Mouse (Mus musculus): Measurements from ENCODE around the gene Gm38100.
A peak's percentile ranks its signal among the peaks of the same experiment; 100 is the strongest.

The Gm38100 gene

DNA sequence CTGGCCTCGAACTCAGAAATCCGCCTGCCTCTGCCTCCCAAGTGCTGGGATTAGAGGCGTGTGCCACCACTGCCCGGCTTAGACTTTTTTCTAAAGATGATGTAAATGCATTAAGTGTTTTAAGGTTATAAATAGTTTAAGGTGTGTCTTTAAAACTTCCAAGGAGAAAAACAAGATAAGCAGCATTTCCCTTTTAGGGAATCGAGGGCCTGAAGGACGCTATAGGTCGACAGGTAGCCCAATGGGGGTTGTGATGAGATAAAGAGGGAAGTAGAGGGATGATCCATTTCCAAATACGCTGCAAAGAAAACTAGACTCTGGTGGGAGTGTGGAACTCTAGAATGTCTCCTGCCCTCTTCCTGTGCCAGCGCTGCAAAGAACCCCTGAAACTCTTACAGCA lies at the start of gene Gm38100:
Gene Gm38100 (plus strand): TSS at position 301 of the 400 bp plus-strand sequence.
- no peak for DNase-seq (ENCODE audit: low spot score in 2 of 2)

DNA sequence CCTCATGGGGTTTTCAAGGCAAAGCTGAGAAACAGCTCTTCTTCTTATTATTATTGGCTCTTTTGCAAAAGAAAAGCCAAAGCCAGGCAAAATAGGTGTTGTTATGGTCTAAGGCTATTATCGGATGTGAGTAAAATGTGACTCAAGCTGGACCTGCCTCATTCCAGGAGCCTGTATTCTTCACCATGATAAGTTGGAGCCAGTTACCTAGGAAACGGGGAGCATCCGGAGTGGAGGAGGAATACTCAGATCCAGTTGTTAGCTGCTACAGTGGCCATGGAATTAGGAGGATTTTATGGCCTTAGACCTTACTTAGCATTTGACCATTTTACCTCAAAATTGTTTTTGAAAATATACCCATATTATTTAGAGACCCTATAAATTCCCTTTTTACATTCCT lies 49.4 kb upstream of the Gm38100 start:
- no peak for DNase-seq (ENCODE audit: low spot score in 2 of 2)

DNA sequence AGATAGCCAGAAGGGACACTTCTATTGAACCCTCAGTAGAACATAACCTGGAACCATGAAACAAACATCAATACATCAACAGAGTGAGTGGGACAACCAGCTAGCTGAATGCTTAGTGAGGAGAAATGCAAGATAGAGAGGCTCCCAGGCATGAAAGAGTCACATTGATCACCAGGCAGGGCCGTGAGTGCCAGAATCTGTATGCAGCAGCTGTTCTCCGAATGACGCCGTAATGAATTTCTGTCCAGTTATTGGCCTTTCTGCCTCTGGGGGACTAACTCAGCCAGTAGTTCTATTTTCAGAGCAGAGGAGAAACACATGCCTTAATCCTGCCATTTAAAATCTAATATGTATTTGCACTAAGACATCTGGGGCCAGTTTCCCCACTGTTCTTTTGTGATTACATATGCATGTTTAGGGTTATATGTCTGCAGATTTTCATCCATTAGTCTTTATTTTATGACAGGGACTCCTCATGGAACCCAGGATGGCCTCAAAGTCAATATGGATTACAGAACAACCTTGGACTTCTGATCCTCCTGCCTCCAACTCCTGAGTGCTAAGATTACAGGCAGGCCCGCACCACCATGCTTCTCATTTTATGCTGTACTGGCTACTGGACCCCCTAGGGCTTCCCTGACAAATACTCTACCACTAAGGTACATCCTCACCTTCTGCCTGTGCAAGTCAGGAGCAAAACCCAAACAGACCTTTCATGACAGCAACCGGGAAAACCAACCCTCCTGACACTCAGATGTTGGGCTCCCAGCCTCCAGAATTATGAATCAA lies 47.9 kb upstream of the Gm38100 start:
- no peak for DNase-seq (ENCODE audit: low spot score in 2 of 2)

DNA sequence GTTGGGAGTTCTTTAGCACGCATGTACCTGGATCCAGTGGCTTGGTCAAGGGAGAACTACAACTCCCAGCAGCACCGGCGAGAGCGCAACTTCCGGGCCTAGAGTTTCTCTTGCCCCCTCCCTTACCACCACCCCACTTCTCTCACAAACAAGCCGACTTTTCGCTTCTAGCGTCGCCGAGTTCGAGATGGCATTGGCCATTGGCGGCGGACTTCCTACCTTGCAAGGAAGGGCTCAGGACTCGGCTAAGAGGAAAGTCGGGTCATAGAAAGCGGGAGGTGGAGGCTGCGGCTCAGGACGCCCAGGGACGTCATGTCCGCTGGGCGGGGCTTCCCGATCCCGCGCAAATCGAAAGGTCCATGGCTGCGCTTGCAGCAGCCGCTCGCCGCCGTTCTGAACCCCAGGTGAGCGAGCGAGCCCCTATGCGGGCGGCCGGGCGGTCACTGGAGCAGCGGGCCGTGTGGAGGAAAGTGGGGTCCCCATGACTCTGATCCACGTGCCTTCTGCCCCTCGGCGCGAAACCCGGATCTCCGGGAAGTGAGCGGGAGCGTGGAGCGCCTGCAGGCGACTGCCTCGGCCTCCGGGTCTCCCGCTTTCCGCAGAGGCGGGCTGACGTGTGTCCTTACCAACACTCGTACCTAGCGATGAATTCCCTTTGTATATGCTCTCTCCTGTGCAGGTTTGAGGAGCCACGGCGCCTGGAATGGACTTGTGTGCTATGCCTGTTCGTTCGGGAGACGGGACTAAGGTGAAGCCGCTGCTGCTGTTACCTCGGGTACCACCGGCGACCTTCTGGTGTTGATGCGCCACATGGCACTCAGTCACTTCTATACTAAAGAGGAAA lies 39.5 kb upstream of the Gm38100 start, which contains the start of gene Exo1:
Gene Exo1 (plus strand): TSS at position 129 of the 844 bp plus-strand sequence.
- DNase-seq (ENCODE audit: low spot score in 2 of 2): peak; percentile 79

DNA sequence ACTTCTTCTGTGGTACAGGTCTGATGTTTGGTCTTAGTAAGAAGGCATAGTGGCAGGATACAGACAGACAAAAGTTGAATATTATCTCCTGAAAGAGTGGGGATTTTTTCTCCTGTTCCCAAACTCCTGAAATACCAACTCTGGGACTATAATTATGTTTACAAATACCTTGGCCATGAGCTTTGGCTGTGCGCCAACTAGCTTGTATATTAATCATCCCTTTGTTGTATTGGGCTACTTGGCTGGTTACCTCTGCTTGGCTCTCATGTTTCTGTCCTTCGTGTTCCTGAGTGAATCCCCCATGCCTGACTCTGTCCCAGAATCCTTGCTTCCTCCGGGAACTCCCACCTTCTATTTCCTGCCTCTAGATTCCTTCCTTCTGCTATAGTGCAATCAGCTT lies 36.7 kb upstream of the Gm38100 start:
- no peak for DNase-seq (ENCODE audit: low spot score in 2 of 2)

DNA sequence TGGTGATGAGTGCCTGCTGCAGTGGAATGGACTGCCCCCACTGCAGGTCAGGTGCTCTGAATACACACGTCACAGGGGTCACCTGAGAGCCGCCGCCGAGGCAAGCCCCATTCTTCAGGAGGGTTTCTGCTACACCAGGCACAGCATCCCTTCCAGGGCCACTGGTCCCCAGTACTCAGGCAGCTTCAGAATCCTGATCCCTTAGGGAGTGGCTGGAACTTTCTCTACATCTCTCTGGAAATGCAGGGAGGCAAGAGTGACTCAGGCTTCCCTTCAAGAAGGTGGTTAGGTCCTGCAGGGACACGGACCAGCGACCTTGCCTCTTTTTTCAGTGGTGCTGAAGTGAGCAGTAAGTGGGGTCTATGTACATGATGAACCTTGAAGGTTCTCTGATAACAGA lies 26.9 kb upstream of the Gm38100 start:
- DNase-seq (ENCODE audit: low spot score in 2 of 2): no peak

DNA sequence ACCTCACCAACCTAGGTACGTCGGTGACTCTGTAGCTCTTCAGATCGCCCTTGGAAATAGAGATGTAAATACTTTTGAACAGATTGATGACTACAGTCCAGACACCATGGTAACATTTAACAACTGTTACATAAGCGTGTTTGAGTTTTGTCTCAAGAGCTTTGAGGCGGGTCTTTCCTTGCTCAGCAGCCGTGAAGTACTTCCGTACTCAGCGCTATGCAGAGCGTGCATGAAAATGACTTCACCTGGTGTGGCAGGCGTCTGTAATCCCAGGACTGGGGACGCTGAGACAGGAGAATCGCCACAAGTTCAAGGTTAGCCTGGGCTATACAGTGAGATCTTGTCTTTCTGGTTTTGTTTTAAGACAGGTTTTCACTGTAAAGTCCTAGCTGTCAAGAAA lies 26.4 kb upstream of the Gm38100 start:
- no peak for DNase-seq (ENCODE audit: low spot score in 2 of 2)

DNA sequence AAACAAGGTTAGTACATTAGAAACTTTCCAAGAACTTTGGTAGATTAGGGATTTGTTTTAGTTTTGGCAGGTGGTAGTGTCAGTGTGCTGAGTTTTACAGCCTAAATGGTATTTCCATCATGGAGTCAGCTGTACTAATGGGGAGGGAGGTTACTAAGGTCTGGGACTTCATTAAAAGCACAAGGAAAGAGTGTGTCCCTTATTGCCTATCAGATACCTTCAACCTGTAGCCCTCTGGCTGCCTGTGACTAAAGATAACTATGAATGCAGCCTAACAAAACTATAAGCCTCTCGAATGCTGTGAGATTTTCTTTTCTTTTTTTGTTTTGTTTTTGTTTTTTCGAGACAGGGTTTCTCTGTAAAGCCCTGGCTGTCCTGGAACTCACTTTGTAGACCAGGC lies 8.9 kb upstream of the Gm38100 start:
- no peak for DNase-seq (ENCODE audit: low spot score in 2 of 2)

DNA sequence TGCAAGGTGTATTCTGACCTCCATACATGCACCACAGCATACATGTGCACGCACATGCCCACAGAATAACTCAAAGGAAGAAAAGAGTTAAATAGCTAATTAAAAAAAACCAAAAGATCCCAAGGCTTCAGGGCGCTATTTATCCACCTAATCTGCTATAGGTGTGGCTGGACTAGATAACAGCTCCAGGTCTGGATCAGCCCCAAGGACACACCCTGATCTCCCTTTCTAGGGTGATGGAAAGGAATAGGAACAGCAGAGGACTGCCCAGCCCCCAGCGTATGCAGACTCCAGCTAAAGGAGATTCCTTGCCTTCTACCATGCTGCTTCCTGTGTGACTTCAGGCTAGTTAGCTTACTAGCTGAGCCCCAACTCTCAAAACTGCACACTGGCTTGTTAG lies 8.1 kb upstream of the Gm38100 start:
- DNase-seq (ENCODE audit: low spot score in 2 of 2): no peak

DNA sequence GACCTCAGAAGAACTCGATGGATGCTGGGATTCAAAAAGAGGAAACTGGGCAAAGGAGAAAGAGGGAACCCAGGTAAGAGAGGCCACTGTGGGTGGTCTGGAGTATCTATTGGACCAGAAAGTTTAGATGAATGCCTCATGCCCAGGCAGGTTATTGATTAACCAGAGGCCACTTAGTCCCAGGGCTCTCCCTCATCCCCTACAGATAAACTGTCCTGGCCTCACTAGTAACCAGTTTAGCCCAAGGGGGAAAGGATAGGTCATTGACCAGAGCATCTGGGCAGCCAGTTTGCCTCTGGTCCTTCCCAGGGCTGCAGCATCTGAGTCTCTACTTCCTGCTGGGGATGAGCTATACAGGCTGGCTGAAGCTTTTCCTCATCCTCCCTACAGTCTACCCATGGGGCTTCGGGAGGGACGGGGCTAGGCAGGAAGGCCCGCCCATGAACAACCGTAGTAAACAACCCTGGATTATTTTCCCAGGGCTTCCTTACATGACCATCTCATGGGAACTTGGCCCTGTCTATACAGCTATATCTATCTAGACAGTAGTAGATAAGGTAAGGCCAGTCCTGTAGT lies 6.3 kb upstream of the Gm38100 start:
- no peak for DNase-seq (ENCODE audit: low spot score in 2 of 2)

DNA sequence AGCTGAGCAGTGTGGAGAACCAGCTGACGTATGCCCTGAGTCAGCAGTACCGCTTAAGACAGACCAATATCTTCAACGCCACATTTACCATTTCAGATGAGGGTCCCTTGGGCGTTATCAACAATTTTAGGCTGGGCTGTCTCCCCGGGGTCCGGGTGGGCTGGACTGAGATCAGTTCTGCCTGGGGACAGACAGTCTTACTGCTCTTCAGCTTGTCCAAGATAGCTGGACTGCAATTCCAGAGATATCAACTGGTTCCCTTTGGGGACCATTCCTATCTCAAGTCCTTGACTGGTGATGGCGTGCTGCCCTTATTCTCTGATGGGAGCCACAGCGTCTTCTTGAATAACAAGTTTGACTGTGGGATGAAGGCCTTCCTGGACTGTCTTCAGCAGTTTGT lies 962 bp downstream of the Gm38100 start:
- no peak for DNase-seq (ENCODE audit: low spot score in 2 of 2)

DNA sequence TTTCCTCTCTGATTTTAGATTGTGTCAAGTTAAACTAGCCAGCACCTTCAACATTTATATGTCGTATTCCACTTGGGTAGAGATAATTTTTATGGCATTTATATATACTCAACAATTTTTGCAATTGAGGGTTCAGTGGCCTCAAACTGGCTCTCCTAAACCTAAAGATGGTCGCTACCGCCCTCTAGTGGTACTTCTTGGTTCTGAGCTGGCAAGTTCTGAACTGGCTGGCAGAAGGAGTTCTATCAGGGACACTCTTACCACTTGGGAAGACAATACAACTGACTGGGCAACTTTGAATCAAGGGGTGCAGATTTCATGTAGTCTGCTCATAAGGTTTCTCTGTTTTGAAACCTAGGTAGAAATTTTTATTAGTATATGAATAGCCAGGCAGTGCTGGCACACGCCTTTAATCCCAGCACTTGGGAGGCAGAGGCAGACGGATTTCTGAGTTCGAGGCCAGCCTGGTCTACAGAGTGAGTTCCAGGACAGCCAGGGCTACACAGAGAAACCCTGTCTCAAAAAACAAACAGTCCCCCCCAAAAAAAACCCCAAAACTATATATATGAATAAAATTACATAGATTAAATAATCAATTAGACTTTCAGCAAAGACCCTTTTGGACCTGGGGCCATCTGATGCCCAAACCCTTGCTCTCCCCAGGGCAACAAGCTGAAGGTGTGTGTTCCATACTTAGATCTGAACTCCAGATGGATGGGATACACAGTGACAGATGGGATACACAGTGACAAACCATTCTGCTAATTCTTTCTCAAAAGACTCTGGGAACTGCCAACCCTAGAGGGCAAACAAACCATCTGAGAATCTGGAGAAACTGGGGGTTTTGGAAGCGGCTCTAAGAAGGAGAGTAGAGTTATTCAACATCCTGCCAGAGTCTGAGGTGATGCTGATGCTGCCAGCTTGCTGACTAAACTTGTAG lies 4.0 kb downstream of the Gm38100 start:
- peak; percentile 49 to 55 for DNase-seq (ENCODE audit: low spot score in 2 of 2)

DNA sequence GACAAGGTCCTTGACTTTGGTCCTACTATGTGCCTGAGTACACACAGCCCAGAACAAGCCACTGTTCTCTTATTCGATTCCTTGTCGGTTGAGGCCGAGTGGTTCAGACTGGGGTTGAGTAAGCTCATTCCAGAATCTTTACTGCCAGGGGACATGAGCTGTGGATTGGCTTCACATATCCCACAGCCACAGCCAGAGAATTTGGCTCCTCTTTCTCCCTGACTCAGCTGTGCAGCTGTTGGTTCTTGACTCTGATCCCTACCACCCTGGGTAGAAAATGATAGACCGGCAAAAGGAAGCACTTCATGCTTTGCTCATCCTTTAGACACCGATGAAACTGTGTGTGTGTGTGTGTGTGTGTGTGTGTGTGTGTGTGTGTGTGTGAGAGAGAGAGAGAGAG lies 11.3 kb downstream of the Gm38100 start:
- DNase-seq (ENCODE audit: low spot score in 2 of 2): no peak

DNA sequence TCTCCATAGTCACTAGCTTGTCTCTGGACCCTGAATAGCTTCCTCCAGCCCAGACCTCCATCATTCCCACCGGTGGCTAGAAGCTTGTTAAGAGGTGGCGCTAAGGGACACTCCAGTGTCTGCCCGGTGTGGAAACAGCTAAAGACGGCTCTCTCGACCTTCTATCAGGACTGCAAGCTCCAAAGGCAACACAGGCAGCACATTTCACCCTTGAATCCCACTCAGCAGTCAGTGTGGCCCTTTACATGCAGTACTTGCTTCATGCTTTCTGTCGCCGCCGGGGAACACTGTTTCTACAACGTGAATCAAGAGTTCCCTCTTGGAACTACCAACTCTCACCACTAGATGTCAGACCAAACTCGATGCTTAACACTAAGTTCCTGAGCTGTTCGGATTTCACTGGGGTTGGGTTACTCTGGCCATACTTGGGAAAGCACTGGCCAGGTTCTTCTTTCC lies 16.2 kb downstream of the Gm38100 start:
- peak; percentile 52 to 61 for DNase-seq (ENCODE audit: low spot score in 2 of 2)

DNA sequence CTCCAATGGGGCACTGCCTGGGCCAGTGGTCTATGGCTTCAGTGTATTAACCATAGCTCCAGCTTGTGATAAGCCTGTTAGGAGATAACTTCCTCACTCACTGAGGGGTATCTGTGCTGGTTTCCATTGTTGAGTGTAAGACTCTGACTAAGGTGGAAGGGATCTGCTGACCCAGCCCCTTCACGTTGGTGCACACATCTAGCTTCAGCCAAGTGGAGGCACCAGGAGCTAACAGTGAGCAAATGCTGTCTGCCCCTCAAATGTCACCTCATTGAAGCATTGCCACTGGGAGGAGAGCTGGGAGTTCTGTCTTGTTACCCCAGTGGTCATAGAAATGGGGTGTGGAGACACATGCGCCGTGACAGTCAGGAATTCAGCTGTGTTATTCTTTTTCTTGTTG lies 18.6 kb downstream of the Gm38100 start:
- DNase-seq (ENCODE audit: low spot score in 2 of 2): no peak

DNA sequence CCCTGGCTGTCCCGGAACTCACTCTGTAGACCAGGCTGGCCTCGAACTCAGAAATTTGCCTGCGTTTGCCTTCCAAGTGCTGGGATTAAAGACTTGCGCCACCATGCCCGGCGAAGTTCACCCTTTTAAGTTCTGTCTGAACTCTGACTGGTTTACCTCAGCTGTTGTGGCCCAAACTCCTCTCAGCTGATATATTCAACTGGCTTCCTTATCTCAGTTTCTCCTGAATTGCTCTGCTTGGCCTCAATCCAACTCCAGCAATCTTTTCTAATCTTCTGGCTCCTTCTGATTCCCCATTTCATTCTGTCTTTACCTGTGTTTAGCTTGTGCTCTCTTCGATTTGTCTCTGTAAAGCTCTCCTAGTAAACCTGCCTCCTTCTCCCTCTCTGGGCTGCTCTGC lies 23.0 kb downstream of the Gm38100 start:
- no peak for DNase-seq (ENCODE audit: low spot score in 2 of 2)

DNA sequence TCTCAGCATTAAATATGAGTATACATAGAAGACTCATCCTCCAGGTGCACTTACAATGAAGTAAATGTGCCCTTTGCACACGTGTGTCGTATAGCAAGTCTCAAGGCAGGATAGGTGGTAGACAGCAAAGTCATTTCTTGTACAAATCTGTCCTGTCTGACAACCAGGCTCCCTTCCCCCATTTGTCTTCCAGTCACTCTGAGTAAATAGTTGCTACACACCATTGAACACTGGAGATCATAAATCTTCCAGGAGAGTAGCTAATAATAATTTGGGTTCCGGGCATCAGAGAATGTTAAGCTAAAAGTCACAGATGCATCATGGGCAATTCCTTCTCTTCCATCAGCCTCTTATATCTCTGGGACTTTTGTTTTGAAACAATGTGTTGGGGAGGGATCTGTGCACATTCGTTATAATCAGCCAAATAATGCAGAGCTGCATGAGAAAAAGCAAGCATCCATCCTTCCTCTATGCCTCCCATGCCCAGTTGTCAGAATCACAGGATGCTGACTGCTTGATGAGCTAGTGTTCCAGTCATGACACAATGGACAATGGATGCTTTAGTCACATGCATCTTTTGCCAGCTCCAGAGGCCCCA lies 26.7 kb downstream of the Gm38100 start:
- no peak for DNase-seq (ENCODE audit: low spot score in 2 of 2)

DNA sequence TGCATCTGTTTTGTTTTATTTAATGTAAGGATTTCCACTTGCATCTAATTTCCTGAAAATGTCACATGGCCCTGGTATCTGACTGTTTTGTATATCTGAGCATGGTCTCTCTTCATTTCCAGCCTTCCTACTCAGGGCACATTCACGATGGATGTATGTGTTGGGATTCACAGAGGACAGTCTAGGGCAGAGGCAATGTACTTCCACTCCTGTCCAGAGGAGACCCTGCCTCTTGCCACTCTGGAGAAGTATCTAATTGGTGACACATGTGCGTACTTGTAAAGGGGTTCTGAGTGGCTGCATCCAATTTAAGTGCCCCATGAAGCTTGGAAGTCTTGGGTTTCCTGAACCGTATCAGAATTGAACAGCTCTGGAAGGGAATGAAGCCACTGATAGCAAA lies 30.3 kb downstream of the Gm38100 start:
- no peak for DNase-seq (ENCODE audit: low spot score in 2 of 2)

DNA sequence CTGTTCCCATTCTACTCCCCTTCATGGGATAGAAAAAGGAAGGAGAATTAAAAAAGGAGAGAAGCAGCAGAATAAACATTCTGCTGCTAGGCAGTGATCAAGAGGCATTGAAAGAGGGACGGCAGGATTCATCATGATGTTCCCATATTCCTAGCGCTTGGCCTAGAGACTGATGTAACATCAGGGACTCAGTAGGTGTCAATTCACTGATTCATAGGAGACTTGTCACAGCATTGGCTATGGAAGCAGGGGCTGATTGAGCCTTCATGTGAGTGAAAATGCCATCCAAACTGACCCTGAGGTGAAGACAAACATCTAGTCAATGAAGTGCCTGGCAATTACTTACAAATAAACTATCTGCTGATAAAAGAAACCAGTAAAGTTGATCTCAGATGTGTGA lies 30.7 kb downstream of the Gm38100 start:
- DNase-seq (ENCODE audit: low spot score in 2 of 2): no peak

DNA sequence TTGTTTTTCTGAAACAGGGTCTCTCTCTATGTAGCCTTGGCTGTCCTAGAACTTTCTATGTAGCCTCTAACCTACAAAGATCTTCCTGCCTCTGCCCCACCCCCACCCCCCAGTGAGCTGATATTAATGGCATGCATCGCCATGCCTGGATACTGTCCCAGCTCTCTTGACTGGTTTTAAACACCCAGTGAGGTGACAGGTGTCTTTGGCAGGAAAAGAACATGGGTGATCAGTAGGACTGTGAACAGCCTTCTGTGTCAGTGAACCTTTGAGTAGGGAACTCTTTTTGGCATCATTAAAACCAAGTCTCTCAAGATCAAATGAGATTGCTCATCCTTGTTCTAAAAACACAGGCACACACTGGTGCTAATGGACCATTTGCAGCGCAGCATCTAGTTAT lies 41.7 kb downstream of the Gm38100 start:
- no peak for DNase-seq (ENCODE audit: low spot score in 2 of 2)
